Mouse (Mus musculus): ENCODE results near the gene Arhgap22. TPM values are rescaled to one million over a fixed set of nuclear protein-coding genes. Genes with fewer than 3 reads are reported as not detected.

Gene Arhgap22
- total RNA-seq, 1 experiment, result 5.7 TPM

GRCm38 (mm10) chr14:33402331-33402730 is 188.5 kb downstream of the Arhgap22 start:
- no peaks in the 10 kb centered on the region for H3K36me3 ChIP-seq (ENCODE audit: control insufficient read depth, insufficient read depth, low read length, poor library complexity, severe bottlenecking)
- no peak overlapping the region for H3K9ac ChIP-seq (ENCODE audit: insufficient read depth, low read depth, low read length, poor library complexity, severe bottlenecking)
- TF ChIP-seq HCFC1 (IDR thresholded peaks at IDR 0.05; ENCODE audit: borderline replicate concordance, insufficient read depth, low read length) (no peak), ZC3H11A (IDR thresholded peaks at IDR 0.05; ENCODE audit: borderline replicate concordance, low read depth, low read length) (no peak), MAFK (IDR thresholded peaks at IDR 0.05; ENCODE audit: insufficient read depth, low read depth, low read length) (no peak), CHD2 (IDR thresholded peaks at IDR 0.05; ENCODE audit: low read depth, low read length) (no peak), ZNF384 (IDR thresholded peaks at IDR 0.05; ENCODE audit: low read depth, low read length) (no peak)
- H3K9me3 ChIP-seq (ENCODE audit: control insufficient read depth, insufficient read depth, low read depth, low read length), result no peaks in the 10 kb centered on the region
- no peak overlapping the region for H3K4me3 ChIP-seq (ENCODE audit: insufficient read depth in 1 of 2, low read depth in 1 of 2, low read length in 2 of 2, poor library complexity in 1 of 2, severe bottlenecking in 1 of 2)
- H3K27ac ChIP-seq (ENCODE audit: insufficient read depth, low read depth, low read length, poor library complexity, severe bottlenecking), result no peak overlapping the region
- no peaks in the 10 kb centered on the region for H3K4me1 ChIP-seq (ENCODE audit: control insufficient read depth in 2 of 2, insufficient read depth in 2 of 2, low read length in 2 of 2, poor library complexity in 1 of 2)
- DNase-seq (ENCODE audit: low read depth, low spot score), result no peak
- in situ Hi-C loops (cut with MboI; ENCODE audit: low sequenced_read_pairs in 2 of 2, unreplicated experiment in 2 of 2), result no loop called here

- no peak for DNase-seq (ENCODE audit: low read depth, low spot score)
- in situ Hi-C loops (cut with MboI; ENCODE audit: low sequenced_read_pairs in 2 of 2, unreplicated experiment in 2 of 2), result no loop called here
- Histone ChIP-seq H3K36me3 (ENCODE audit: control insufficient read depth, insufficient read depth, low read length, poor library complexity, severe bottlenecking) (no peaks in the 10 kb centered on the region), H3K27ac (ENCODE audit: insufficient read depth, low read depth, low read length, poor library complexity, severe bottlenecking) (no peak overlapping the region), H3K4me3 (ENCODE audit: insufficient read depth in 1 of 2, low read depth in 1 of 2, low read length in 2 of 2, poor library complexity in 1 of 2, severe bottlenecking in 1 of 2) (no peak overlapping the region), H3K4me1 (ENCODE audit: control insufficient read depth in 2 of 2, insufficient read depth in 2 of 2, low read length in 2 of 2, poor library complexity in 1 of 2) (no peaks in the 10 kb centered on the region), H3K9me3 (ENCODE audit: control insufficient read depth, insufficient read depth, low read depth, low read length) (no peaks in the 10 kb centered on the region), H3K9ac (ENCODE audit: insufficient read depth, low read depth, low read length, poor library complexity, severe bottlenecking) (no peak overlapping the region)
- TF ChIP-seq CHD2 (IDR thresholded peaks at IDR 0.05; ENCODE audit: low read depth, low read length), result no peak
- no peak for TF ChIP-seq ZC3H11A (IDR thresholded peaks at IDR 0.05; ENCODE audit: borderline replicate concordance, low read depth, low read length)
- TF ChIP-seq HCFC1 (IDR thresholded peaks at IDR 0.05; ENCODE audit: borderline replicate concordance, insufficient read depth, low read length), result no peak
- no peak for TF ChIP-seq ZNF384 (IDR thresholded peaks at IDR 0.05; ENCODE audit: low read depth, low read length)
- TF ChIP-seq MAFK (IDR thresholded peaks at IDR 0.05; ENCODE audit: insufficient read depth, low read depth, low read length), result no peak
Observed at GRCm38 (mm10) chr14:33415746-33416145, 201.9 kb downstream of the Arhgap22 start.

DNA sequence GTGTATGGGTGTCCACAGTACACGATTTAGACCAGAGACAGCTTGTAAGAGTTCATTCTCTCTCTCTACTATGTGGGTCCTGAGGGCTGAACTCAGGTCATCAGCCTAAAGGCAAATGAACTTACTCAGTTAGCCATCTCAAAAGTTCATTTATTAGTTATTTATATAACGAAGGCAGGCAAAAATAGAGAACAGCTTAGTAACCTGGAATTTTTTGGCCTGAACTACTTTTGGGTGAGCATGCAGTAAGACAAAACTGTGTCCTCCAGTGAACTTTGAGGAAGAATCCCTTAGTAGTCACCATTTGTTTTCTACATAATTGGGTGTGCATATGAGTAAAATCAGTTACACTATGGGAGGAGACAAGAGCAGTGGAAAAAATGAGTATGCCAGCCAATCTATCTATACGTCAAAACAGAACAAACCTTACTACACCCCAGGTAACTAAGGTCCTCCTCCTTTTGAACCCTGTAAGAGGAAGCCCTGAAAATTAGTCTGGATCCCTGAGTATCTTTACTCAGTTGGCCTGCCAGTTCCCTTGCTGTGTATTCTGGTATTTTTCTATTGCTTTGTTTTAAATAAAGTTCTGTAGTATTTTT is 204.6 kb downstream of the Arhgap22 start:
- DNase-seq (ENCODE audit: low read depth, low spot score), result no peak
- Histone ChIP-seq H3K4me1 (ENCODE audit: control insufficient read depth in 2 of 2, insufficient read depth in 2 of 2, low read length in 2 of 2, poor library complexity in 1 of 2) (no peaks in the 10 kb centered on the region), H3K9ac (ENCODE audit: insufficient read depth, low read depth, low read length, poor library complexity, severe bottlenecking) (no peak overlapping the region), H3K9me3 (ENCODE audit: control insufficient read depth, insufficient read depth, low read depth, low read length) (no peaks in the 10 kb centered on the region), H3K27ac (ENCODE audit: insufficient read depth, low read depth, low read length, poor library complexity, severe bottlenecking) (no peak overlapping the region), H3K36me3 (ENCODE audit: control insufficient read depth, insufficient read depth, low read length, poor library complexity, severe bottlenecking) (no peaks in the 10 kb centered on the region), H3K4me3 (ENCODE audit: insufficient read depth in 1 of 2, low read depth in 1 of 2, low read length in 2 of 2, poor library complexity in 1 of 2, severe bottlenecking in 1 of 2) (no peak overlapping the region)
- TF ChIP-seq ZC3H11A (IDR thresholded peaks at IDR 0.05; ENCODE audit: borderline replicate concordance, low read depth, low read length) (no peak), CHD2 (IDR thresholded peaks at IDR 0.05; ENCODE audit: low read depth, low read length) (no peak), HCFC1 (IDR thresholded peaks at IDR 0.05; ENCODE audit: borderline replicate concordance, insufficient read depth, low read length) (no peak), ZNF384 (IDR thresholded peaks at IDR 0.05; ENCODE audit: low read depth, low read length) (no peak), MAFK (IDR thresholded peaks at IDR 0.05; ENCODE audit: insufficient read depth, low read depth, low read length) (no peak)
- in situ Hi-C loops (cut with MboI; ENCODE audit: low sequenced_read_pairs in 2 of 2, unreplicated experiment in 2 of 2), result no loop called here

Other genes with a start within 250 kb of the Arhgap22 start
- not detected in 2 replicates for gene Lrrc18, start 222.6 kb upstream of the Arhgap22 start, total RNA-seq (2012; rRNA removed)
- 0.21 and 1.1 TPM in 2 replicates for gene Wdfy4, start 28.5 kb upstream of the Arhgap22 start, total RNA-seq (2012; rRNA removed)
- gene Mapk8, start 233.1 kb downstream of the Arhgap22 start, total RNA-seq (2012; rRNA removed), result 19.6 and 20.8 TPM in 2 replicates